Mouse (Mus musculus): Measurements from ENCODE around the gene Ccdc24. TPM values are rescaled to one million over a fixed set of nuclear protein-coding genes. Genes with fewer than 3 reads are reported as not detected.

Gene Ccdc24
- total RNA-seq (2021): under 1 TPM; 0.13 to 0.39 TPM

- intact Hi-C loops (cut with DNase I): no loop called here
- no peak for DNase-seq (ENCODE audit: low spot score)
Observed at GRCm38 (mm10) chr4:117872471-117872886, at the start of gene Ccdc24. Ccdc24 (minus strand) TSS chr4:117872557.

GRCm38 (mm10) chr4:117921358-117921757 is 49.0 kb upstream of the Ccdc24 start:
- intact Hi-C loops (cut with DNase I): no loop called here
- DNase-seq (ENCODE audit: low spot score): no peak

- no peak for DNase-seq (ENCODE audit: low spot score)
- intact Hi-C loops (cut with DNase I): no loop called here
Observed at GRCm38 (mm10) chr4:117918762-117919161, 46.4 kb upstream of the Ccdc24 start.

- intact Hi-C loops (cut with DNase I): no loop called here
- DNase-seq (ENCODE audit: low spot score): no peak
Observed at GRCm38 (mm10) chr4:117918261-117918660, 45.9 kb upstream of the Ccdc24 start.

- intact Hi-C loops (cut with DNase I): no loop called here
- DNase-seq (ENCODE audit: low spot score): no peak
Observed at GRCm38 (mm10) chr4:117917847-117918246, 45.5 kb upstream of the Ccdc24 start.

- intact Hi-C loops (cut with DNase I): no loop called here
- no peak for DNase-seq (ENCODE audit: low spot score)
Observed at GRCm38 (mm10) chr4:117917402-117917801, 45.0 kb upstream of the Ccdc24 start.

- intact Hi-C loops (cut with DNase I): no loop called here
- no peak for DNase-seq (ENCODE audit: low spot score)
Observed at GRCm38 (mm10) chr4:117916386-117916785, 44.0 kb upstream of the Ccdc24 start.

GRCm38 (mm10) chr4:117915489-117916105 is 43.2 kb upstream of the Ccdc24 start:
- DNase-seq (ENCODE audit: low spot score): no peak
- intact Hi-C loops (cut with DNase I): no loop called here

GRCm38 (mm10) chr4:117914591-117915442 is 42.5 kb upstream of the Ccdc24 start, which contains the start of gene Ipo13:
Ipo13 (minus strand) TSS chr4:117914999.
- peak; percentile 86 for DNase-seq (ENCODE audit: low spot score)
- intact Hi-C loops (cut with DNase I): loop anchor here (1.0 to 5.0 kb wide), 2 partner anchors 23 to 262 kb away; partner anchors contain the start of gene Dph2

GRCm38 (mm10) chr4:117914031-117914430 is 41.7 kb upstream of the Ccdc24 start:
- no peak for DNase-seq (ENCODE audit: low spot score)

GRCm38 (mm10) chr4:117913421-117913820 is 41.1 kb upstream of the Ccdc24 start:
- DNase-seq (ENCODE audit: low spot score): no peak
- intact Hi-C loops (cut with DNase I): loop anchor here (5.0 kb wide), 1 partner anchor 264 kb away; no protein-coding TSS in a partner anchor

More at GRCm38 (mm10) chr4:117914031-117914430, 41.7 kb upstream of the Ccdc24 start:
- intact Hi-C loops (cut with DNase I): loop anchor here (1.0 to 5.0 kb wide), 2 partner anchors 22 to 263 kb away; partner anchors contain the start of gene Dph2

- intact Hi-C loops (cut with DNase I): loop anchor here (5.0 kb wide), 1 partner anchor 265 kb away; no protein-coding TSS in a partner anchor
- DNase-seq (ENCODE audit: low spot score): no peak
Observed at GRCm38 (mm10) chr4:117912685-117913273, 40.4 kb upstream of the Ccdc24 start.

- intact Hi-C loops (cut with DNase I): loop anchor here (5.0 kb wide), 1 partner anchor 265 kb away; no protein-coding TSS in a partner anchor
- DNase-seq (ENCODE audit: low spot score): no peak
Observed at GRCm38 (mm10) chr4:117912131-117912561, 39.8 kb upstream of the Ccdc24 start.

- intact Hi-C loops (cut with DNase I): no loop called here
- no peak for DNase-seq (ENCODE audit: low spot score)
Observed at GRCm38 (mm10) chr4:117908834-117909453, 36.6 kb upstream of the Ccdc24 start.

GRCm38 (mm10) chr4:117906196-117906595 is 33.8 kb upstream of the Ccdc24 start:
- intact Hi-C loops (cut with DNase I): no loop called here
- DNase-seq (ENCODE audit: low spot score): no peak

- DNase-seq (ENCODE audit: low spot score): no peak
Observed at GRCm38 (mm10) chr4:117904761-117905160, 32.4 kb upstream of the Ccdc24 start.

GRCm38 (mm10) chr4:117904094-117904493 is 31.7 kb upstream of the Ccdc24 start:
- intact Hi-C loops (cut with DNase I): no loop called here

More at GRCm38 (mm10) chr4:117904761-117905160, 32.4 kb upstream of the Ccdc24 start:
- intact Hi-C loops (cut with DNase I): no loop called here

GRCm38 (mm10) chr4:117898111-117898510 is 25.8 kb upstream of the Ccdc24 start:
- no peak for DNase-seq (ENCODE audit: low spot score)
- intact Hi-C loops (cut with DNase I): no loop called here

More at GRCm38 (mm10) chr4:117904094-117904493, 31.7 kb upstream of the Ccdc24 start:
- DNase-seq (ENCODE audit: low spot score): no peak

- intact Hi-C loops (cut with DNase I): no loop called here
- DNase-seq (ENCODE audit: low spot score): no peak
Observed at GRCm38 (mm10) chr4:117896031-117896430, 23.7 kb upstream of the Ccdc24 start.

GRCm38 (mm10) chr4:117895339-117895738 is 23.0 kb upstream of the Ccdc24 start:
- intact Hi-C loops (cut with DNase I): no loop called here
- DNase-seq (ENCODE audit: low spot score): no peak

All from heart, postnatal 25 days (tissue).